Mouse (Mus musculus): Measurements from ENCODE around the gene Zbtb20. TPM values are rescaled to one million over a fixed set of nuclear protein-coding genes. Genes with fewer than 3 reads are reported as not detected.

The Zbtb20 gene
- total and polyA plus RNA-seq, 3 experiments = 31.1 to 199 (median 161) TPM

- H3K79me2 ChIP-seq (replicated peaks; ENCODE audit: control insufficient read depth, insufficient read depth, low read length) = no peaks in the 10 kb centered on the region
- no peaks in the 10 kb centered on the region for H3K27me3 ChIP-seq (ENCODE audit: control insufficient read depth, insufficient read depth, low read length)
- H3K4me3 ChIP-seq = no peak overlapping the region
- WGBS = 85% methylated on average over 3 of the region's 3 CpGs
- no peak overlapping the region for H3K9ac ChIP-seq (ENCODE audit: low read depth, low read length)
- no peak overlapping the region for H3K27ac ChIP-seq
- DNase-seq = no peak
- TF ChIP-seq CTCF (IDR thresholded peaks at IDR 0.05) (no peak), EP300 (IDR thresholded peaks at IDR 0.05; ENCODE audit: insufficient read depth, low read depth, low read length) (no peak), POLR2A (IDR thresholded peaks at IDR 0.05; ENCODE audit: insufficient read depth, low read depth, low read length) (no peak)
- H3K4me1 ChIP-seq (ENCODE audit: control insufficient read depth, insufficient read depth, low read length) = no peaks in the 10 kb centered on the region
- intact Hi-C loops (cut with DNase I) = no loop called here
- no peaks in the 10 kb centered on the region for H3K36me3 ChIP-seq (ENCODE audit: control insufficient read depth, insufficient read depth, low read length)
Measured at GRCm38 (mm10) chr16:43690211-43690690, 814.6 kb downstream of the Zbtb20 start.

DNA sequence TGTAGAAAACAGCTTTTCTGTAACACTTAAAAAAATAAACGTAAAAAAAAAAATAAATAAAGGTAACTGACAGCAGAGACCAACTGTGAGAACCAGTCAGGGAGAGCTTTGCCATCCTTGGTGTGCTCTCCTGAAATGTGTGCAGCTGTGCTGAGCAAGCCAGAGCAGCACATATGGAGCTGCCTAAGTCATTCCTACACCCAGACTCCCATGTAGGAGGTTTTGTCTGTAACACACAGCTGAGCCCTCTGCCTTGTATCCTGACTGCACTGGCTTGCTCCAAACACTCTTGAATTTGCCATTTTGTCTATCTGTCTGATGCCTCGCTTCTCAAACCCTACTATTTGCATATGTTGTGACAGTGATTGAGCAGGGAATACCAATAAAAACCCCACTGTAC lies 815.2 kb downstream of the Zbtb20 start:
- Histone ChIP-seq H3K79me2 (replicated peaks; ENCODE audit: control insufficient read depth, insufficient read depth, low read length) (no peaks in the 10 kb centered on the region), H3K9ac (ENCODE audit: low read depth, low read length) (no peak overlapping the region), H3K27ac (no peak overlapping the region), H3K4me1 (ENCODE audit: control insufficient read depth, insufficient read depth, low read length) (no peaks in the 10 kb centered on the region), H3K27me3 (ENCODE audit: control insufficient read depth, insufficient read depth, low read length) (no peaks in the 10 kb centered on the region), H3K4me3 (no peak overlapping the region), H3K36me3 (ENCODE audit: control insufficient read depth, insufficient read depth, low read length) (no peaks in the 10 kb centered on the region)
- intact Hi-C loops (cut with DNase I) = no loop called here
- no peak for TF ChIP-seq EP300 (IDR thresholded peaks at IDR 0.05; ENCODE audit: insufficient read depth, low read depth, low read length)
- TF ChIP-seq CTCF (IDR thresholded peaks at IDR 0.05) = no peak
- no peak for TF ChIP-seq POLR2A (IDR thresholded peaks at IDR 0.05; ENCODE audit: insufficient read depth, low read depth, low read length)
- WGBS = 83% methylated on average over 2 of the region's 2 CpGs
- DNase-seq = no peak

DNA sequence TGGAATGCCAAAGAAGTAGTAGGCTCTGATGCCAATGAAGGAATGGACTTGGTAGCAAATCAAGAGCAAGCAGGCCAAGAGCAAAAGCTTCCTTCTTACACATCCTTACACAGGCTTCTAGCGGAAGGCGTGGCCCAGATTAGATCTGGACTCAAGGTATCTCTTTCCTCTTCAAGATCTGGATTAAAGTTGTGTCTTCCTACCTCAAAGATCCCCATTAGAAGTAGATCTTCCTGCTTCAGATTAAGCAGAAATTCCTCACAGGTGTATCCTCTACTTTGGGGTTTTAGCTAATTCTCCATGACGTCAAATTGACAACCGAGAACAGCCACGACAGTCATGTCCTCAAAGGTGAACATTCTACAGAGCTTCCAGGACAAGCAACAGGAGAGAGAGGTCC lies 816.1 kb downstream of the Zbtb20 start:
- H3K27me3 ChIP-seq (ENCODE audit: control insufficient read depth, insufficient read depth, low read length) = no peaks in the 10 kb centered on the region
- WGBS = 97% methylated on average over 5 of the region's 5 CpGs
- TF ChIP-seq CTCF (IDR thresholded peaks at IDR 0.05) (no peak), POLR2A (IDR thresholded peaks at IDR 0.05; ENCODE audit: insufficient read depth, low read depth, low read length) (no peak), EP300 (IDR thresholded peaks at IDR 0.05; ENCODE audit: insufficient read depth, low read depth, low read length) (no peak)
- H3K4me1 ChIP-seq (ENCODE audit: control insufficient read depth, insufficient read depth, low read length) = no peaks in the 10 kb centered on the region
- H3K4me3 ChIP-seq = no peak overlapping the region
- intact Hi-C loops (cut with DNase I) = no loop called here
- no peaks in the 10 kb centered on the region for H3K79me2 ChIP-seq (replicated peaks; ENCODE audit: control insufficient read depth, insufficient read depth, low read length)
- H3K36me3 ChIP-seq (ENCODE audit: control insufficient read depth, insufficient read depth, low read length) = no peaks in the 10 kb centered on the region
- H3K27ac ChIP-seq = no peak overlapping the region
- H3K9ac ChIP-seq (ENCODE audit: low read depth, low read length) = no peak overlapping the region
- DNase-seq = no peak

Small RNAs within 50 kb of the gene (microRNA-seq; reads per million reads assigned to microRNA genes)
- gene Mir568 = 0 reads per million in 2 experiments

Measured in heart, adult 2 months (tissue).